ENCODE assay signal across 19 mouse cellular contexts in genomic region chr2:162887121-162887520, GRCm38 (mm10). TPM values are rescaled to one million over a fixed set of nuclear protein-coding genes. Genes with fewer than 3 reads are reported as not detected.
DNase-seq lines count a peak whose midpoint lies in the region; ATAC-seq lines count a peak whose summit lies in the region.
"Had no signal": no experiment of that assay in that cellular context is flagged by ENCODE, and none has a peak within 500 bp of the region (broad histone marks: within the 10 kb centered on the region; RNA-seq: fewer than 3 reads in every experiment).

No protein-coding gene starts in this region.

- no peak overlapping the region for H3K4me2 ChIP-seq in heart, embryonic 12.5 days
- H3K4me2 ChIP-seq in midbrain, embryonic 14.5 days (ENCODE audit: low read length) = no peak overlapping the region

- H3K27ac ChIP-seq in heart, embryonic 12.5 days (ENCODE audit: poor library complexity, severe bottlenecking) = no peak overlapping the region
- no peak overlapping the region for H3K27ac ChIP-seq in midbrain, embryonic 14.5 days (replicated peaks; ENCODE audit: low read depth, low read length)

- WGBS in heart, embryonic 12.5 days = 71% methylated on average over 5 of the region's 5 CpGs
- 81% methylated on average over 5 of the region's 5 CpGs for WGBS in midbrain, embryonic 14.5 days

- H3K27me3 ChIP-seq in heart, embryonic 12.5 days (replicated peaks) = no peaks in the 10 kb centered on the region
- H3K27me3 ChIP-seq in midbrain, embryonic 14.5 days (ENCODE audit: control insufficient read depth, insufficient read depth, low read length) = no peaks in the 10 kb centered on the region

- H3K9me3 ChIP-seq in heart, embryonic 12.5 days (replicated peaks) = no peaks in the 10 kb centered on the region
- no peaks in the 10 kb centered on the region for H3K9me3 ChIP-seq in midbrain, embryonic 14.5 days (ENCODE audit: control insufficient read depth, low read length)

- H3K9ac ChIP-seq in heart, embryonic 12.5 days = no peak overlapping the region
- H3K9ac ChIP-seq in midbrain, embryonic 14.5 days (replicated peaks; ENCODE audit: low read length) = no peak overlapping the region

- no peaks in the 10 kb centered on the region for H3K4me1 ChIP-seq in heart, embryonic 12.5 days (replicated peaks)
- H3K4me1 ChIP-seq in midbrain, embryonic 14.5 days (ENCODE audit: control insufficient read depth, insufficient read depth, low read length) = no peaks in the 10 kb centered on the region

- no peak for ATAC-seq in heart, embryonic 12.5 days (ENCODE audit: insufficient number of reproducible peaks, low FRiP score)
- ATAC-seq in midbrain, embryonic 14.5 days (ENCODE audit: low FRiP score, low TSS enrichment) = no peak
- ATAC-seq: activated CD4-positive, CD25-positive, alpha-beta regulatory T cell, adult 4 months; CD4-positive, CD25-positive, alpha-beta regulatory T cell, adult 4 months; Patski had no signal

- DNase-seq in heart, adult 11 months = peak; percentile 52
- DNase-seq in Muller cell, postnatal 12 days (ENCODE audit: inconsistent ontology term) = peak; percentile 52
- no peak for DNase-seq in midbrain, embryonic 14.5 days
- DNase-seq: adrenal gland, adult 2 months; adrenal gland, adult 8-10 months; adrenal gland, postnatal 10 days; adrenal gland, postnatal 14 days; adrenal gland, postnatal 25 days; adrenal gland, postnatal 36 days; B cell, adult 2 months; cerebellum, adult 11 months; cerebellum, adult 11-12 months; cerebellum, adult 18-20 months; cerebellum, adult 2 months had no signal

- H3K36me3 ChIP-seq in heart, embryonic 12.5 days = no peaks in the 10 kb centered on the region
- no peaks in the 10 kb centered on the region for H3K36me3 ChIP-seq in midbrain, embryonic 14.5 days (ENCODE audit: control insufficient read depth, insufficient read depth, low read length)
- H3K36me3 ChIP-seq: G1E had no signal

- no peak overlapping the region for H3K4me3 ChIP-seq in heart, embryonic 12.5 days
- no peak overlapping the region for H3K4me3 ChIP-seq in midbrain, embryonic 14.5 days (replicated peaks; ENCODE audit: low read depth, low read length)

RNA-seq across cellular contexts. Expression of gene Srsf6, which starts 44.2 kb away (rescaled TPM):
- polyA plus RNA-seq in heart, embryonic 12.5 days (2016; fragmentation: Nextera tagmentation; extraction: Ambion mirVana) = 152 and 161 TPM in 2 replicates
- polyA plus RNA-seq in midbrain, embryonic 14.5 days (2014; fragmentation: Nextera tagmentation; extraction: Ambion mirVana) = 144 and 175 TPM in 2 replicates

RNA-seq across cellular contexts. Expression of gene L3mbtl1, which starts 56.2 kb away (rescaled TPM):
- 0.05 TPM in 1 of 2 replicates, not detected in the other for polyA plus RNA-seq in heart, embryonic 12.5 days (2016; fragmentation: Nextera tagmentation; extraction: Ambion mirVana)
- polyA plus RNA-seq in midbrain, embryonic 14.5 days (2014; fragmentation: Nextera tagmentation; extraction: Ambion mirVana) = 1.6 and 3.0 TPM in 2 replicates
- polyA plus RNA-seq: G1E had no signal
